Mouse (Mus musculus): ENCODE measurements around the gene Cdc45. TPM values are rescaled to one million over a fixed set of nuclear protein-coding genes. Genes with fewer than 3 reads are reported as not detected.
A peak's percentile ranks its signal among the peaks of the same experiment; 100 is the strongest.
"Not testable (repeated sequence)": the region's sequence is repeated elsewhere in the genome, so short reads cannot be mapped to it uniquely, and the experiment has no call there.

Cdc45 gene
- polyA plus RNA-seq (2015; fragmentation: Nextera tagmentation; extraction: Ambion mirVana) = 48.7 and 51.3 TPM in 2 replicates

DNA sequence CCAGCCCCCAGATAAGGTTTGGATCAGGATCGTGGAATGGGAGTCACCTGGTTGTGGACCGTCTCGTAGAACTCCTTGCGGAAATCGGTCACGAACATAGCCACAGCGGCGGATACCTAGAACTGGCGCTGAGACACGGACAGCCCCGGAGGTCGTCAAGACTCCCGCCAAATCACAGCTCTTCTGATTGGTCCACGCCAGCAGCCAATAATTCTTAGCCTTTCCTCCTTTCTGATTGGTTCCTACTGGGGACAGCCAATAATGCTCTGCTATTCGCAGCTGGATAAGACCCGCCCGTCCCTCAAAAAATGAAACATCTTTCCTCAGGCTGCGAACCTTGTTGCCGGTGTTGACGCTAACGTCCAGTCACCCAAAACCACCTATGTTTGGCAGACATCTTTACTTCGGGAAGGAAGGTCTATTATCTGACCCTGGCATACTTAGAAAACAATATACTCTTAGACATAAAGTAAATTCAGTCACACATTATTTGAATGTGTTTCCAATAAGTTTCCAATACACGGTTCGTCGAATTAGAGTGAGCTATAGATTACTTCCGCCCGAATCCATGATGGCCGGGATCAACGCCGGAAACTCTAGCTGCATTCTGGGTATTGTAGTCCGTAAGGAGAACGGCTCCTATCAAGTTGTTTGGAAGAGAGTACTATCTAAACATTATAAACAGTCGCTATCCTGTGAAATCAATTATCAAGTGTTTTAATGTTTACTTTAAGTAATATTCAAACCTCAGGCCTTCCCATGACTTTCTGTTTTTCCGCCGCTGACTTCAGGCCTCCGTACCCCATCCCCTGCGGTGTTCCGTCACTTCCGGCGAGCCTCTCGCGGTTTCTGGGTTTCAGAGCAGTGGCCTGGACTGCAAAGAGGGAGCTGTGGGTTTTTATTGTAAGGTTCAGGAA is at the start of gene Cdc45, which contains the start of gene Ufd1:
Gene Cdc45, minus strand, starts transcription at position 520 of the 917 bp plus-strand sequence.
Gene Ufd1, plus strand, starts transcription at position 312 of the 917 bp plus-strand sequence.
- under 1% methylated on average over 42 of the region's 42 CpGs for WGBS
- Histone ChIP-seq H3K27me3 (no peaks in the 10 kb centered on the region), H3K27ac (peak within 1 kb of the TSS; percentile 58), H3K4me1 (peaks cover 24% of the 10 kb centered on the region), H3K36me3 (ENCODE audit: poor library complexity, severe bottlenecking) (peaks cover 49% of the 10 kb centered on the region), H3K4me3 (peak within 1 kb of the TSS; percentile 75), H3K9me3 (replicated peaks) (no peaks in the 10 kb centered on the region), H3K4me2 (peak within 1 kb of the TSS; percentile 85), H3K9ac (peak within 1 kb of the TSS; percentile 85)
- peak; percentile 98 for ATAC-seq

DNA sequence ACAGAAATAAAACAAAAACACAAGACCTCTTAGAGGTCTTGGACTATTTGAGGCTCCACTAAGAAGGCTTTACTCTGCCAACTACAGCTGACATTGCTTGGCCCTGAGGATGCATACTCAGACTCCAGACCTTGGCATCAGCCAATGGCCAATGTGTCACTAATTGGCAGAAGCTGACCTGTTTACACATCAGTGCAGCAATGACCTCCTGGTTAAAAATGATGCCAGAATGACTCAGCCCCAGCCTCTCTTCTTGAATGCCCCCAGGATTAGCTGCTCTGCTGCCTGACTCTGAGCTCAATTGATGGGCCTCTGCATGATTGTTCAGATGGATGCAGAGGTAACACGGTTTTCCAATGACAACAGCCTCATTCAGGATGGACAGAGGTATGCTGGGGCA is 48.4 kb upstream of the Cdc45 start:
- no peak for ATAC-seq
- Histone ChIP-seq H3K9me3 (replicated peaks) (no peaks in the 10 kb centered on the region), H3K4me3 (no peak overlapping the region), H3K27me3 (no peaks in the 10 kb centered on the region), H3K27ac (no peak overlapping the region), H3K4me2 (no peak overlapping the region), H3K9ac (no peak overlapping the region), H3K36me3 (ENCODE audit: poor library complexity, severe bottlenecking) (no peaks in the 10 kb centered on the region), H3K4me1 (no peaks in the 10 kb centered on the region)
- WGBS = 70% methylated on average over 1 of the region's 1 CpGs

DNA sequence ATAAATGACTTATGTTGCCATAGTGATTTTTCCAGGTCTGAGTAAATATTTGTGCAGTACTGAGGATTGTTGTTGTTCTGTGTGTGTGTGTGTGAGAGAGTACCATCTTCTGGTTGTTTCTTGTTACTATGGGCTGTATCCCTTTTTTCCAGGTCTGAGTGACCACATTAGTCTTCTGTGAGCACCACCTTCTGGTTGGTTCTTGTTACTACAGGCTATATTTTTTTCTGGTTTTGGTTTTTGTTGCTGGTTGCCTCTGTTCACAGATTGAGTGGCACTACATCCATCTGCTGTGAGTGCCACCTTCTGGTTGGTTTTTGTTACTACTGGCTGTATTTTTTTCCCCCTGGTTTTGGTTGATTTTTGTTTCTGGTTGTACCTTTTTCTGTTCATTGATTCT is 46.8 kb upstream of the Cdc45 start:
- Histone ChIP-seq H3K36me3 (ENCODE audit: poor library complexity, severe bottlenecking) (no peaks in the 10 kb centered on the region), H3K4me3 (no peak overlapping the region), H3K4me1 (no peaks in the 10 kb centered on the region), H3K9ac (no peak overlapping the region), H3K27me3 (no peaks in the 10 kb centered on the region), H3K4me2 (no peak overlapping the region), H3K9me3 (replicated peaks) (no peaks in the 10 kb centered on the region), H3K27ac (no peak overlapping the region)
- no peak for ATAC-seq

DNA sequence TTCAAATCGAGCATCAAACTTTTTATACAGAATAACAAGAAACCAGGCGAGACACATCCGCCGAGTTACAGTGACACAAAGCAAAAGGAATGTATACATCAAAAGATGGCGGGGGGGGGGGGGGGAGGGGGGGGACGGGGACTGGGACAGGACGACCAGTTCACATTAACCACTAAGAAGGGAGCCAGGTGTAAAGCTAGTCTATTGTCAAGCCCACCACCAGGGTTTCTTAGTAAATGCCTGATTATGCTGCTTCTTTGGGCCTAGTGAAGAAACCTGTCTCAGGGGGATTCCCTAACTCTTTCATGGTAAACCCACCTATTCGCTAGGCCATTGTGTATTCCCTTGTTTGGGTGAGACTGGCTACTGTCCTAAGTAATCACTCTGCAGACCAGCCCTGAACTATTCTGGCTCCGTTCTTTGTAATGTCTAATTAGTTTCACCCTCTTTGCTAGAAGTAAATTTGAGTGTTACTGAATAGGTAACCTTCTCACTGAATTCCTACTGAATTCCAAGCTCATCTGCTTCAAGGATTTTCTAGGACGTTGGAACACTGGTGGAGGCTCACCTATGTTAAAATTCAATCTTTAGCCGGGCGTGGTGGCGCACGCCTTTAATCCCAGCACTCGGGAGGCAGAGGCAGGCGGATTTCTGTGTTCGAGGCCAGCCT is 37.9 kb upstream of the Cdc45 start:
- 90% methylated on average over 15 of the region's 17 CpGs for WGBS
- not testable (repeated sequence) for H3K4me2 ChIP-seq; H3K9me3 ChIP-seq (replicated peaks); H3K4me1 ChIP-seq; H3K4me3 ChIP-seq; H3K27ac ChIP-seq; H3K36me3 ChIP-seq (ENCODE audit: poor library complexity, severe bottlenecking); ATAC-seq; H3K9ac ChIP-seq; H3K27me3 ChIP-seq

DNA sequence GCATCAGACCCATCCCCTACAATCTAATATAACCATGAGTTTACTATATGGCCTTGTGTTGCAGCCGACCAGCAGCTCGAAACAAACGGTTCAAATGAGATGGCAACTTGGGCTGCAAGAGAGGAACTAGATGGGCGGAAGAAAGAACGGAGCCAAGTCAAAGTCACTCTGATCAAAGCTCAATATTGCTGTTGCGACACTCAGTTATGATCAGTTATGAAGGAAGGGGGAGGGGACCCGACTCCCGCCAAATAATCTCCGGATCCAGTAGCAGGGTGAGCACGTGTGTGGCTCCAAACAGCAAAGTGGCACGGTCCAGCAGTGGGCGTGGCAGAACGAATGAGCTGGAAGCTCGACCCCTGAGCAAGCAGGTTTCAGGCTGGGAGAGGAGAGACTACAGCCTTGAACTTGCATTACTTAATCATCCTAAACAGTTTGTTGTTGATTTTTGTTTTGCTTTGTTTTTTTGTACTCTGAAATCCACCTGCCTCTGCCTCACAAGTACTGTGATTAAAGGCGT is 34.6 kb upstream of the Cdc45 start:
- Histone ChIP-seq H3K9ac (no peak overlapping the region), H3K4me2 (no peak overlapping the region), H3K4me3 (no peak overlapping the region), H3K36me3 (ENCODE audit: poor library complexity, severe bottlenecking) (no peaks in the 10 kb centered on the region), H3K27ac (no peak overlapping the region), H3K4me1 (no peaks in the 10 kb centered on the region), H3K9me3 (replicated peaks) (no peaks in the 10 kb centered on the region), H3K27me3 (no peaks in the 10 kb centered on the region)
- ATAC-seq = no peak
- 89% methylated on average over 15 of the region's 15 CpGs for WGBS

DNA sequence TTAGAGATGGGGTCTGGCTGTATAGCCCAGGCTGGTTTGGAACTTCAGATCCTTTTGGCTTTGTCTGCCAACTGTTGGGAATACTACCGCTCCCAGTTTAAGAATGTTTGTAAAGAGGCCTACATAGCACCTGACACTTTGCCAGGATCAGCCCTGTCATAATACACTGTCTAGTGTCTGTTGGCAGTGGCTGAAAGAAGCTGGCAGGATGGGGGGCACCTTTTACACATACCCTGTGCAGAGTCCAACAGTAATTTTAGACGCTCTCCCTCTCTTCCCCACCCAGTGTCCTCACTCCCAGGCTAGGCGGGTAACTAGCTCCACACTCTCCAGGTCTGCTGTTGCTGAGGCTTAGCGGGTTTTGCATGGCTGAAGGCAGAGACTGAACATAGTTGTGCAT is 26.6 kb upstream of the Cdc45 start:
- whole genome bisulfite sequencing = 91% methylated on average over 4 of the region's 4 CpGs

DNA sequence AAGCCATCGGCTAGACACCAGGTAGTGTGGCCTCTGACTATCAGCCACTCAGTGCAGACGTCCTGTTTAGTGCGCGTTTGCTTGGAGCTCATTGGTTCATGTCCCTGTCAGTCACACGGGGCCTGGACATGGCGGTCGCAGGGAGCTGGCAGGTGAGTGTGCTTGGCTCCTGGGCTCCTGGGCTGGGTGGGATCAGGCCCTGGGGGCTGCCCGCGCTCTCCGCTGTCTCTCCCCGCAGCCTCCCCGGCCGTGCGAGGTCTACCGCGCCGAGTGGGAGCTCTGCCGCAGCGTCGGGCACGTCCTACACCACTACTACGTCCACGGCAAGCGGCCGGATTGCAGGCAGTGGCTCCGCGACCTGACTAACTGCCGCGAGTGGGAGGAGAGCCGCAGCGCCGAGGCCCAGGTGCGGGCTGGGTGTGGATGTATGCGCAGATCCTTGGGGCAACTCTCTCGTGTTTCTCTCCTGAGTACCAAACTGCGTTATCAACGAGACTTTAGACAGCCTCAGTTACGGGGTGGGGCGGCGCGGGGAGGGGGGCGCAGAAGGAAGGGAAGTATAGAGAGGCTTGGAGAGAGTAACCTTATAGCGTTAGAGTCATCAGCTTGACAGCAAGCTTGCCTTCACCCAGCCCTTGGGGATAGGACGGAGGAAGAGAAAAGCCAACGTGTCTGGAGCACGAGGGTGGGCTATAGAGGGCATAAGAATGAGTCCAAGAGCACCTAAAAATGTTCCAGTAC is 24.9 kb upstream of the Cdc45 start, which contains the start of the genes 2510002D24Rik and Gm28539:
Gene 2510002D24Rik, plus strand, starts transcription at position 111 of the 741 bp plus-strand sequence.
Gene Gm28539, plus strand, starts transcription at position 117 of the 741 bp plus-strand sequence.
- peak within 1 kb of the TSS; percentile 86 for H3K4me3 ChIP-seq
- WGBS = 1% methylated on average over 46 of the region's 46 CpGs
- ATAC-seq = peak; percentile 99
- H3K36me3 ChIP-seq (ENCODE audit: poor library complexity, severe bottlenecking) = peaks cover 45% of the 10 kb centered on the region
- peak within 1 kb of the TSS; percentile 72 for H3K4me2 ChIP-seq
- no peaks in the 10 kb centered on the region for H3K9me3 ChIP-seq (replicated peaks)
- peak within 1 kb of the TSS; percentile 87 for H3K9ac ChIP-seq
- H3K4me1 ChIP-seq = 0 out of 2 replicates have a peak, but pooled peaks cover 7% of the 10 kb centered on the region
- no peak within 1 kb of the TSS; the same call in 1 of the 2 replicates for H3K27ac ChIP-seq
- H3K27me3 ChIP-seq = no peaks in the 10 kb centered on the region

More for the DNA sequence above, 26.6 kb upstream of the Cdc45 start:
- Histone ChIP-seq H3K4me2 (no peak overlapping the region), H3K4me3 (no peak overlapping the region), H3K9me3 (replicated peaks) (no peaks in the 10 kb centered on the region), H3K27ac (no peak overlapping the region), H3K36me3 (ENCODE audit: poor library complexity, severe bottlenecking) (peaks cover 29% of the 10 kb centered on the region), H3K9ac (no peak overlapping the region), H3K27me3 (no peaks in the 10 kb centered on the region), H3K4me1 (0 out of 2 replicates have a peak, but pooled peaks cover 7% of the 10 kb centered on the region)
- no peak for ATAC-seq

DNA sequence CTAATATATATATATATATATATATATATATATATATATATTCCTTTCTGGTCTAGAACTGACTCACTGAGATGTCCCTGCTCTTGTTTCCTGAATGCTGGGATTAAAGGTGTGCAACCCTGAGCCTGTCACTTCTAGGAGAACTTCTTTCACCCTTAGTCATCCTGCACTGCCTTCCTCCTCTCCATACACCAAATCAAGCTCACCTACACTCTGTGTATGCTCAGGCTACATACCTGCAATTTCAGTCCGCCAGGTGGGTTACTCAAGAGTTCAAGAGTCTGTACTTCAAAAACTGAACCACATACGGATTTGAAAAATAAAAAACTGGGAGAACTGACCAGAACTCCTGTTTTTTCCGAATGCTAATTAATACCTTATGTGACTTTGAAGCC is 24.3 kb upstream of the Cdc45 start:
- peak overlapping the region; percentile 87; the same call in 1 of the 2 replicates for H3K9ac ChIP-seq
- 26% methylated on average over 3 of the region's 3 CpGs for WGBS

DNA sequence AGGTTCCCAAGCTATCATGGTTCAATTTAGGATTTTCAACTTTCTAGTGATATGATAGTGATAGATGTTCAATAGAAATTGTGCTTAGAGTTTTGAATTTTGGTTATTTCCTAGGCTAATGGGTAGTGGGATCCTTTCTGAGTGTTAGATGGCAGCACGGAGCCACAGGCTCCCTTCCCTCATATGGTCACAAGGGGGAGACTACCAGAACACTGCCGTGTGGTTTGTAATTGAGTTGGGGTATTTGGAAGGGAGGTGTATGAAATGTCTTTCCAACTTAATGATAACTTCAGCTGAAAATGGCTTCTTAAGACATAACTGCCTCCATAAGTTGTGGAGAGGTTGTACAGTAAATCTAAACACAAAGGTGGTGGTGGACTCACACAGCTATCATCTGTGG is 21.7 kb upstream of the Cdc45 start:
- H3K9me3 ChIP-seq (replicated peaks) = no peaks in the 10 kb centered on the region
- WGBS = 80% methylated on average over 2 of the region's 2 CpGs
- H3K4me2 ChIP-seq = no peak overlapping the region
- no peak for ATAC-seq
- peaks cover 68% of the 10 kb centered on the region for H3K36me3 ChIP-seq (ENCODE audit: poor library complexity, severe bottlenecking)
- H3K4me3 ChIP-seq = no peak overlapping the region
- H3K27ac ChIP-seq = no peak overlapping the region
- H3K27me3 ChIP-seq = no peaks in the 10 kb centered on the region
- 0 out of 2 replicates have a peak, but pooled peaks cover 7% of the 10 kb centered on the region for H3K4me1 ChIP-seq
- H3K9ac ChIP-seq = no peak overlapping the region

More for the DNA sequence above, 24.3 kb upstream of the Cdc45 start:
- Histone ChIP-seq H3K4me2 (peak overlapping the region; percentile 72), H3K4me3 (peak overlapping the region; percentile 86), H3K9me3 (replicated peaks) (no peaks in the 10 kb centered on the region), H3K27me3 (no peaks in the 10 kb centered on the region), H3K27ac (no peak overlapping the region), H3K36me3 (ENCODE audit: poor library complexity, severe bottlenecking) (peaks cover 50% of the 10 kb centered on the region), H3K4me1 (0 out of 2 replicates have a peak, but pooled peaks cover 7% of the 10 kb centered on the region)
- ATAC-seq = peak; percentile 57

DNA sequence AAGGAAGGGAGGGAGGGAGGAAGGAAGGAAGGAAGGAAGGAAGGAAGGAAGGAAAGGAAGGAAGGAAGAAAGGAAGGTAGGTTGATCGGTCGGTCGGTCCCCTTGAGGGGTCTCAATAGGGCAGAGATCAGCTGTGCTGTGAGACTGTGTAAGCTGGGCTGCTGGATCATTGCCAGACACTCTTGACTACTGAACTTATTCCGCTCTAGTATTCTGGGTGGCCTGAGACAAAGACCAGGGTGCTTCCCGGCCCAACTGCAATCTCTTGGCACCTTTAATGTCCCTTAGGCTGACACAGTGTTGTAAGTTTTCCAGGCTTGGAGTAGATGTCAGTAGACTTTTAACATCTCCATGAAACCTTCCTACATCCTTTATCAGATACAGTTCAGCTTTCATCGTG is 17.3 kb upstream of the Cdc45 start:
- no peak for ATAC-seq
- Histone ChIP-seq H3K9me3 (replicated peaks) (no peaks in the 10 kb centered on the region), H3K27ac (no peak overlapping the region), H3K4me3 (no peak overlapping the region), H3K9ac (no peak overlapping the region), H3K4me1 (no peaks in the 10 kb centered on the region), H3K36me3 (ENCODE audit: poor library complexity, severe bottlenecking) (peaks cover 95% of the 10 kb centered on the region), H3K27me3 (no peaks in the 10 kb centered on the region), H3K4me2 (no peak overlapping the region)
- 84% methylated on average over 6 of the region's 6 CpGs for WGBS

DNA sequence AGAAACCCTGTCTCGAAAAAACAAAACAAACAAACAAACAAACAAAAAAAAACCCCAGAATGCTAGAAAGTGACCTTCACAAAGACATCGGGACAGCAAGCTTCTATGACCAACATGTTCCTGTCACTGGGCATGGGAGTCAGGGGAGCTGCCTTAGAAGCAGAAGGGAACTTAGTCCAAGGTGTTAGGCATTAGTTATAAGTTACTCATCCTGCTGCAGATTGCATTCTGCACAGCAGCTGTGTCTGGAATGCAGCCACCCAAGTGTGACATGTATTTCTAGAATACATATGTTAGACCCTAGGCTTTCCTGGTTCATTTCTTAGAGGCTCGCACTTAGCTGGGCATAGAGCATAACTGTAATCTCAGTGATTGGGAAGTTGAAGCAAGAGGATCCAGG is 16.8 kb upstream of the Cdc45 start:
- H3K36me3 ChIP-seq (ENCODE audit: poor library complexity, severe bottlenecking) = peaks cover 94% of the 10 kb centered on the region
- WGBS = 94% methylated on average over 3 of the region's 3 CpGs
- no peaks in the 10 kb centered on the region for H3K27me3 ChIP-seq

More for the DNA sequence above, 16.8 kb upstream of the Cdc45 start:
- H3K4me2 ChIP-seq = no peak overlapping the region
- H3K9ac ChIP-seq = no peak overlapping the region
- H3K4me1 ChIP-seq = no peaks in the 10 kb centered on the region
- ATAC-seq = no peak
- no peak overlapping the region for H3K27ac ChIP-seq
- no peaks in the 10 kb centered on the region for H3K9me3 ChIP-seq (replicated peaks)
- H3K4me3 ChIP-seq = no peak overlapping the region
